Mouse (Mus musculus) E14TG2a.4 (cell line): ENCODE measurements around the gene Npy4r.

Experiments
- CTCF ChIP-seq: conservative IDR thresholded peaks from 2 replicates; pipeline ENCODE4 v1.5.1; 2014; ENCODE audit warnings: low read length
- NANOG ChIP-seq: IDR thresholded peaks from 2 replicates; pipeline ENCODE4 v1.6.1; 2014; ENCODE audit warnings: borderline replicate concordance, low read length, mixed read lengths
- POU5F1 ChIP-seq: IDR thresholded peaks from 2 replicates; pipeline ENCODE4 v1.6.1; 2014; ENCODE audit warnings: low read length, borderline replicate concordance

- TF ChIP-seq CTCF (no peak), NANOG (no peak), POU5F1 (no peak)
These were observed 33.1 kb downstream of the Npy4r start for GRCm38 (mm10) chr14:34119046-34119723.
